Mouse (Mus musculus) erythroblast, embryonic 14.5 days (primary cell): ENCODE measurements around the gene Gorab. TPM values are rescaled to one million over a fixed set of nuclear protein-coding genes. Genes with fewer than 3 reads are reported as not detected.

Experiments used
- H3K27me3 ChIP-seq: 2 replicates; pipeline ENCODE4 v1.6.1; 2012; ENCODE audit warnings: inconsistent platforms; ENCODE audit not compliant: control insufficient read depth
- H3K36me3 ChIP-seq: 2 replicates; pipeline ENCODE4 v1.6.1; 2012; ENCODE audit warnings: mild to moderate bottlenecking, inconsistent platforms; ENCODE audit not compliant: control insufficient read depth
- H3K4me1 ChIP-seq: 2 replicates; pipeline ENCODE4 v1.6.1; 2012; ENCODE audit warnings: inconsistent platforms; ENCODE audit not compliant: control insufficient read depth
- H3K4me3 ChIP-seq: replicated peaks from 2 replicates; pipeline ENCODE3; 2012; ENCODE audit warnings: moderate library complexity, mild to moderate bottlenecking, inconsistent platforms
- H3K9me3 ChIP-seq: 2 replicates; pipeline ENCODE4 v1.6.1; 2012; ENCODE audit warnings: low read length, inconsistent platforms, mixed read lengths; ENCODE audit not compliant: control insufficient read depth
- GATA1 ChIP-seq: IDR thresholded peaks from 2 replicates; pipeline ENCODE4 v1.6.1; 2012; ENCODE audit warnings: low read length, inconsistent platforms, mixed read lengths
- TAL1 ChIP-seq: IDR thresholded peaks from 3 replicates; pipeline ENCODE4 v1.6.1; 2012; ENCODE audit warnings: low read length, inconsistent platforms, mixed read lengths
- polyA plus RNA-seq: library from polyadenylated mRNA; stranded (reverse); fragments of >175 nt; gene quantifications from 2 replicates; pipeline ENCODE4 v1.2.3, GENCODE M21; 2012

The Gorab gene
- polyA plus RNA-seq, 1 experiment = 0.03 TPM

DNA sequence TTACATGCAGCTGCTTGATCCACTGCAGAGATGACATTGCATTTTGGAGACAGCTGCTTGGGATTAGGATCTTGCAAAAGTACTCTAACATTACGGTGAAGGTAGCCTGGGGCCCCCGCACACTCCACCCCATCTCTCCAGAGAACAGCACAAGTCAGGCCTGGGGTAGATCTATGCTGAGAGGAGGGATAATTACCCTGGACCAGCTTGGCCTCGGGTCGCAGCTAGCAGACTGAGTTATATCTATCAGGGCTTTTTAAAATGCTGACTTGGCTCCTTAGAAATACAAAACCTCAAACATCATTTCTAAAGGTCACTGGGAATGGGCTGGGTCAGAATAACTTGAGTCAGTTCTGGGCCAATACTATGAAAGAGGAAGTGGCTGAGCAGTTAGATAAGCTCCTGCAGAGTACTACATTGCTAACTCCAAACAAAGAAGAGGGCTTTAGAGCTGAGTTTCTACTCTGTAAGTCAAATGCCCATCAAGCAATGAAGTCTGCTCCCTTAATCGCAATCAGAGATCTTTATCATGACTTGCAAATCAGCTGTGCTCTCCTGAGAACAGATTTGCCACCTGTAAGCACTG is 19.9 kb downstream of the Gorab start:
- Histone ChIP-seq H3K36me3 (peaks cover 36% of the 10 kb centered on the region), H3K9me3 (no peaks in the 10 kb centered on the region), H3K4me3 (no peak overlapping the region), H3K27me3 (no peaks in the 10 kb centered on the region), H3K4me1 (no peaks in the 10 kb centered on the region)
- no peak for TF ChIP-seq GATA1
- no peak for TF ChIP-seq TAL1

DNA sequence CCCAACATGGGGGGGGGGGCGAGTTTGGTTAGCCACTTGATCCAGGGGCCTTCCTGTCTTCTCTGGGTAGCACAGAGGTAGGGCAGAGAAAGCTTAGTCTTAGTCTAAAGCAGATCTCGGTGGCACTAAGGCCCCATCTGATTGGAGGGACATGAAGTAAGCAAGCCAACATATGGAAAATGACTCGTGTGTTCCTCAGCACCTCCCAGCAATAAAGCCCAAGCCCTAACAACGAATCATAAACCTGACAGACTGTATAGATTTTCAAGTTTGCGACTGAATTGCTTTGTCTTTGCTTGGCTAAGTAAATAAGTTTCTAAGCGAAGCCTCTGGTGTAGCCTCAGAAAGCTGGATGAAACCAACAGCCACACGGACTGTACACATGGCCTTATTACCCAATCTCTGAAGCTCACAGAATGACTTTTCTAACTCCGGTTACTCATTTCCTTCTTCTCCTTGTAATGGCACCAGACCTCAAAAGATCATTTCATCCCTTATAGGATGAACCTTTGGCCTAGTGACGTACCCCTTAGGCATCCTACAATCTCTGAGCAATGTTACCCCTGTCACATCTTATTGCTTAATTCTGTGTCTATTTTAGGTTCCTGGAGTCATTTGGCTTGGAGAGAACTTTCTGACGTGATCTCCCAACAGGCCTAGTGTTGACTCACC is 21.3 kb downstream of the Gorab start:
- Histone ChIP-seq H3K9me3 (no peaks in the 10 kb centered on the region), H3K4me3 (no peak overlapping the region), H3K36me3 (peaks cover 29% of the 10 kb centered on the region), H3K4me1 (no peaks in the 10 kb centered on the region), H3K27me3 (no peaks in the 10 kb centered on the region)
- no peak for TF ChIP-seq GATA1
- TF ChIP-seq TAL1 = no peak

DNA sequence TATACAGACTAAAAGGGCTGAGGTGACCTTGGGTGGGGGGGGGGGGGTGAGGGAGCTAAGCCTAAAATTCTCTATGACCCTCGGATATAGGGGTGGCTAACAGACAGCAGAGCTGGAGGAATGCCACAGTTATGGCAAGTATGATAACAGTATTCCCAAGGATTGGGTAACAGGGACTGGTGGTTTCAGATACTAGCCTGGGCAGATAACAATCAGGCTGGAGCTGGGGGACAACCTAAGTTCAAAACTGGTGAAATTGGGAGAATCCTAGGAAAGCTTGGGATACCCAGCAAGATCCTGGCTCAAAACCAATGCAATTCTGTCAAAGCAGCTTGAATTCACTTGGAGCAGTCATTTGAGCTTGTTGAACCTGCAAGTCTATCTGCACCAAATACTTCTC is 22.9 kb downstream of the Gorab start:
- no peak for TF ChIP-seq GATA1
- no peak for TF ChIP-seq TAL1
- no peaks in the 10 kb centered on the region for H3K4me1 ChIP-seq
- H3K9me3 ChIP-seq = no peaks in the 10 kb centered on the region
- H3K36me3 ChIP-seq = peaks cover 14% of the 10 kb centered on the region
- H3K4me3 ChIP-seq = no peak overlapping the region
- no peaks in the 10 kb centered on the region for H3K27me3 ChIP-seq

DNA sequence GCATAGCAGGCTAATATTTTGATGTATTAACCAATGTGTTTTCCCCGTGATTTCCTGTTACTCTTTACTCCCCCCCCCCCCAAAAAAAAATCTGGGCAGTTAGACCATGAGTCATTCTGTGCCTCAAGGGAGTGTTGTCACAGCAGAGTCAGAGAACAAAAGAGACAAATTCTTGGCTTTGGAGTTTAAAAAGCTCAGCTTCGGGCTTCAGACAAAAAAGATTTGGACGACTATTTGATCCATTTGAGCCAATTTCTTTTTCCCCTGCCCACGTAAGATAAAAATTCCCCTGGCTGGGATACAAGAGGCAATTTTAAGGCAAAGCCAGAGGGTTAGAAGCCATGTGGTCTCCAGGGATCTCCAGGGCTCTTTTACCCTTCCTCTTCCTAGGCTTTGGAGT is 23.4 kb downstream of the Gorab start:
- no peak for TF ChIP-seq TAL1
- TF ChIP-seq GATA1 = no peak
- Histone ChIP-seq H3K27me3 (no peaks in the 10 kb centered on the region), H3K36me3 (peaks cover 9% of the 10 kb centered on the region), H3K4me3 (no peak overlapping the region), H3K4me1 (no peaks in the 10 kb centered on the region), H3K9me3 (no peaks in the 10 kb centered on the region)

DNA sequence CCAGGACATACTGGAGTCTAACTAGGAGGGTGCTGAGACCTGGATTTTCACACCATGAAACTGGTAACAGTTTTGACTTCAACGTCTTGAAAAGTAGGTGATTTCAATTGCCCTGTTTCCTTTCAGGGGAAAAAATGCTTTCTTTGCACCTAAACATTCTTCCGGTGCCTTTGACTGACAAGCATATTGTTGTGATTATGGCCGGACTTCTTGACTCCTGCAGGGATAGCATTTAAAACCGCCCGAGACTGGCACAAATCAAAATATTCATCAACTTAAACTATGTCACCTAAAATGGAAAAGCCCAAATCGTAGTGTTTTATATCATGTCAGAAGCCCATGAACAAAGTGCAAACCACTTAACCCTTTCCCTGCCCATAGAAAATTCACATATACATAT is 25.5 kb downstream of the Gorab start:
- no peaks in the 10 kb centered on the region for H3K4me1 ChIP-seq
- no peaks in the 10 kb centered on the region for H3K9me3 ChIP-seq
- no peaks in the 10 kb centered on the region for H3K27me3 ChIP-seq
- no peaks in the 10 kb centered on the region for H3K36me3 ChIP-seq
- no peak overlapping the region for H3K4me3 ChIP-seq
- no peak for TF ChIP-seq TAL1
- TF ChIP-seq GATA1 = no peak

DNA sequence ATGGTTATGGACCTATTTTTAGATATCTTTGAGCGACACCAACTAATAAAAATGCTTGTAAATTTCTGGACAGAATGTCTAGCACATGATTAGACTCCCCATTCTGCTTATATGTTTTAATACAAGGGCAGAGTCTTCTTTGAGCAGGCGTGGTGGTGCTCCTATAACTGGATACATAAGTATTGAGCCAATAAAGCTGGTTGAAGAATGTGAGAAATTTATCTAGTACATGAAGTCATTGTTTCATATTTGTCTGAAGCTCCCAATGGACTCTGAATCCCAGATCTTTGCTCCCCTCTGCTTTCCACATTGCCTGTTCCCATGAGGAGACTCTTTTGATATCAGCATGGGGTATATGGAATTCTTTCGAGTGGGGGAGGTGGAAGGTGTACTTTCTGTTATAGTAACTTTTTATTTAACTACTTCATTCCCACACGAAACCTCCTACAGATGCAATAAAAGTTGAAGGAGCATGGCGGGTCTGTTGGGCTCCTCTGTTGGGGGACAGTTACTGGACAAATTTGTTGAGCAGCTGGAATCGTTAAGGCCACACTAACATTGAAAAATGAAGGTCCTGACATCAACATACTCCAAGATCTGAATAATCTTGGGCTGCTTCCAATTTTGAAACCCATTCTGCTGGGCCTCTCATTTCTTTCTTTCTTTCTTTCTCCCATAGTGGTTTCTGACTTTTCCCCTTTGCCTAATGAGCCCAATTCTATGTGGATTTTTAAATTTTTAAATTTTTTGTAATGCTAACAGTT is 26.5 kb downstream of the Gorab start:
- no peak overlapping the region for H3K4me3 ChIP-seq
- TF ChIP-seq GATA1 (no peak), TAL1 (no peak)

DNA sequence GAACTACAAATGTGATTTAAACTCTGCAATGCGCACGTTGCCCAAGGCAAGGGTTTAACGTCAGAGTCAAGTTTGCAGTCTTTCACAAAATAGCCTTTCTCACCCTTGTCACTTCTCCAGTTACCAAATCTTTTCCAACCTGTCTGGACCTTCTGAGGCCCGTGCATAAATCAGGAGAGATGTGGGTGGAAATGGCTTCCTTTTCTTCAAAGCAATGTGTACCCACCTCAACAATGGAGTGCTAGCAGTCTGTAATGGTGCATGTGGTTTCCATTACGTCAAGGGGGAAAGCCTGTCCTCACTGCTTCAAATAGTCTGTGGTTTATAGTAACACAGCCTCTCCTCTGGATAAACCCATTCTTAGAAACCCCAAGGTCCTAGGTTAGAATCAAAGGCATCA is 29.0 kb downstream of the Gorab start:
- H3K27me3 ChIP-seq = no peaks in the 10 kb centered on the region
- TF ChIP-seq GATA1 (no peak), TAL1 (no peak)
- no peaks in the 10 kb centered on the region for H3K9me3 ChIP-seq
- H3K4me1 ChIP-seq = no peaks in the 10 kb centered on the region
- H3K4me3 ChIP-seq = no peak overlapping the region
- no peaks in the 10 kb centered on the region for H3K36me3 ChIP-seq

More for the DNA sequence above, 26.5 kb downstream of the Gorab start:
- H3K36me3 ChIP-seq = no peaks in the 10 kb centered on the region
- H3K9me3 ChIP-seq = no peaks in the 10 kb centered on the region
- no peaks in the 10 kb centered on the region for H3K4me1 ChIP-seq
- H3K27me3 ChIP-seq = no peaks in the 10 kb centered on the region

DNA sequence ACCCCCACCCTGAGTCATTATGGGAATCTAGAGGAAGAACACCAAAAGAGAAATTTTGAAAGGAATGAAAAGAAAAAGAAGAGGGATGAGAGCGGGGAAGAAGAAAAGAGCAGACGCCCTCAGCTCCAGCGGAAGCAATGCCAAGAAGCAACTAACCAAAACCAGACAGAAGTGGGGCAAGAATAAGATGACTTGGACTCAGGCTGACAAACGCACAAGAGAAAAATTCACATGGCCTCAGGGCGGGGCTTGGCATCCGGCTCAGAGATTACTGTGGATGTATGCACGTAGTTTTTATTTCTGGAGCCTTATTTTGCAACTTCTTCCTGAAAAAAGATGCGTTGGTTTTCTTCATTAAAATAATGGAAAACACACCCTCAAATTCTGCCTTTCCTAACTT is 41.3 kb downstream of the Gorab start:
- Histone ChIP-seq H3K36me3 (no peaks in the 10 kb centered on the region), H3K9me3 (no peaks in the 10 kb centered on the region), H3K4me1 (no peaks in the 10 kb centered on the region), H3K4me3 (no peak overlapping the region), H3K27me3 (no peaks in the 10 kb centered on the region)
- no peak for TF ChIP-seq TAL1
- no peak for TF ChIP-seq GATA1

DNA sequence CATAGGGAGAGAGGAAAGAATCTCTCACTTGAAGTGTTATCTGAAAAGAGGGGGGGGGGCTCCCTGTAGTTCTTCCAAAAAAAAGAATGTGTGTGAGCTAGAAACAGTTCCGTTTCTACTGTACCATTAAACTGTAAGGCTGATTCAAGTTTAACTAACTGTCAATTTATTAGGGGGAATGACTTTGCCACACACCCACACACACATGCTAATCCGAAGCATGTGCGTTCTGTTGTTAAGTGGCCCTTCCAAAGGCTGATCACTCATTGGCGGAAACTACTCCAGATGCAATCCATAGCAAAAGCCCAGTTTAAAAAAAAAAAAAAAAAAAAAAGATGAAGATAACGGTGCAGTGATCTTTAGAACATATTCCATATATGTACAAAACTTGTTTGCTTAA is 42.1 kb downstream of the Gorab start:
- TF ChIP-seq TAL1 = no peak
- TF ChIP-seq GATA1 = no peak
- Histone ChIP-seq H3K4me1 (no peaks in the 10 kb centered on the region), H3K27me3 (no peaks in the 10 kb centered on the region), H3K4me3 (no peak overlapping the region), H3K36me3 (no peaks in the 10 kb centered on the region), H3K9me3 (no peaks in the 10 kb centered on the region)
